Mouse (Mus musculus) forebrain, embryonic 10.5 days (tissue): ENCODE measurements at regions not wholly inside any gene's neighbourhood (a gene's known extent, or its start where the extent isn't known, plus 50 kb on each side); places are given as distances from the start of the nearest gene placed in this dataset.

Source experiments
- DNase-seq: peaks from one replicate; pipeline ENCODE4 v3.0.0-alpha.2; 2017; ENCODE audit warnings: low spot score; ENCODE audit errors: extremely low spot score
- H3K27ac ChIP-seq: fragments of 300-500 bp; sonication (generic); 2 replicates; pipeline ENCODE4 v1.5.1; 2016; ENCODE audit warnings: mild to moderate bottlenecking
- H3K27me3 ChIP-seq: fragments of 300-500 bp; sonication (generic); 2 replicates; pipeline ENCODE4 v1.6.1; 2016; ENCODE audit warnings: mild to moderate bottlenecking; ENCODE audit not compliant: poor library complexity, severe bottlenecking
- H3K36me3 ChIP-seq: fragments of 300-500 bp; sonication (generic); replicated peaks from 2 replicates; pipeline ENCODE4 v1.6.1; 2016; ENCODE audit warnings: mild to moderate bottlenecking, moderate library complexity
- H3K4me1 ChIP-seq: fragments of 300-500 bp; sonication (generic); 2 replicates; pipeline ENCODE4 v1.6.1; 2016
- H3K4me3 ChIP-seq: fragments of 300-500 bp; sonication (generic); 2 replicates; pipeline ENCODE4 v1.5.1; 2016; ENCODE audit warnings: mild to moderate bottlenecking, moderate library complexity
- H3K9me3 ChIP-seq: fragments of 300-500 bp; sonication (generic); 2 replicates; pipeline ENCODE4 v1.6.1; 2016; ENCODE audit warnings: mild to moderate bottlenecking, moderate library complexity
- WGBS: fragments of 180-500 bp; shearing (Covaris S2); methylation state at CpG from one replicate; pipeline ENCODE4 v1.1.7; 2016; 5-methylcytosine and 5-hydroxymethylcytosine counted together

DNA sequence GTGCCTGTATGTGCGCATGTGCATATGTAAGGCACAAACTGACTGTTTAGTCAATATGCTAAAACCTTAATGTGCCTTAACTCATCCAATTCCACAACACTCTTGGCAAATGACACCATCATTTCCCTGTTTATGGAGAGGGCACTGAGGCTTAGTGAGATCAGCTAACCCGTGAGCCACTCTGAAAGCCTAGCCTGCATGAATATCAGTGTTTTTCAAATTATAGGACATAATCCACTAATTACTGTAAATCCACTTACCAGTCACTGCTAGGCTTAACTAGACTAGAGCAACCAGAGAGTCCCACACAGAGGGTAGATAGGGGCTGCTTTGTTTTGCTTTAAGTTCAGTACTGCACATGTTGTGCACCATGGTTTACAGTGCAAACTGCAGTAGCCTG lies 127.5 kb upstream of the Ankrd55 start:
- 71% methylated on average over 2 of the region's 2 CpGs for WGBS
- H3K4me3 ChIP-seq, result no peak overlapping the region
- H3K9me3 ChIP-seq, result no peaks in the 10 kb centered on the region
- no peak for DNase-seq
- no peaks in the 10 kb centered on the region for H3K36me3 ChIP-seq
- peaks cover 6% of the 10 kb centered on the region; the same call in 1 of the 2 replicates for H3K27me3 ChIP-seq
- H3K4me1 ChIP-seq, result peaks cover 31% of the 10 kb centered on the region
- H3K27ac ChIP-seq, result no peak overlapping the region

DNA sequence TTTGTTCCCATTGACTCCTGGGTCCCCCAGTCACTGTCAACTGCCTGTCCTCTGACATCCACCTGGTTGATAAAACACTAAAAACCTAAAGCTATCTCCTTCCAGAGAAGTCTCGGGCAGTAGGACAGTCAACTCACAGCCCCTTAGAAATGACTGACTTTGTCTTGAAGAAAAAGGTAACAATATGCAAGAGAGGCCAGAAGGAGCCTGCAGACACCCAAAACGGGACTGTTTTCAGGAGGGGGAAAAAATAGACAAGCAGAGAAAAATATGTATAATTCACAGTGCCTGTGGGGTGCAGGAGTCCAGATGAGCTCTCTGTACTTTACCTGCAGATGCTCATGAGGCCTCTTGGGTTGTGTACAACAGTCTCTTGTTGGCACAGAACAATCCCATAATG lies 126.4 kb upstream of the Ankrd55 start:
- WGBS, result 87% methylated on average over 2 of the region's 2 CpGs
- H3K4me3 ChIP-seq, result no peak overlapping the region
- DNase-seq, result no peak

DNA sequence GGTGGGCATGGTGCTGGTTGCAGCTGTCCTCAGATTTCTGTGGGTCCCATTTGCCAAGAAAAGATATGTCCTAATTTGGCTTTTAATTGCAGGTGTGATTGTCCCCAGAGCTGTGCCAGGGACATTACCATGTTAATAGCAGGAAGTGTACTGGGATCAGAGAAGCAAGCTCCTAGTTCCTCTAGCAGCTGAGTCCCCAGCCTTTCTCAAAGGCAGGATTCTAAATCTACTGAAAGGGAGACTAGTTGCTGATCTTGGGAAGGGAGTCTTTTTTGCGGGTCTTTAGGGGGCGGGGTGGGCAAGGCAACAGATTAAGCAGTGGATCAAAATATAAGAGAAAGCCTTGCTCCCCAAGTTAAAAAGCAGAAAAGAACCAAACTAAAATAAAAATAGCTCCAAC lies 122.3 kb upstream of the Ankrd55 start:
- H3K36me3 ChIP-seq, result no peaks in the 10 kb centered on the region
- peaks cover 7% of the 10 kb centered on the region; the same call in 1 of the 2 replicates for H3K27me3 ChIP-seq
- WGBS, result 46% methylated on average over 2 of the region's 2 CpGs
- no peak for DNase-seq
- H3K4me3 ChIP-seq, result no peak overlapping the region
- peak overlapping the region; percentile 56; the same call in 1 of the 2 replicates for H3K27ac ChIP-seq
- peaks cover 38% of the 10 kb centered on the region for H3K4me1 ChIP-seq
- H3K9me3 ChIP-seq, result no peaks in the 10 kb centered on the region

More for the DNA sequence above, 126.4 kb upstream of the Ankrd55 start:
- peaks cover 42% of the 10 kb centered on the region for H3K4me1 ChIP-seq
- no peak overlapping the region for H3K27ac ChIP-seq
- no peaks in the 10 kb centered on the region for H3K36me3 ChIP-seq
- no peaks in the 10 kb centered on the region for H3K9me3 ChIP-seq
- H3K27me3 ChIP-seq, result peaks cover 7% of the 10 kb centered on the region; the same call in 1 of the 2 replicates

DNA sequence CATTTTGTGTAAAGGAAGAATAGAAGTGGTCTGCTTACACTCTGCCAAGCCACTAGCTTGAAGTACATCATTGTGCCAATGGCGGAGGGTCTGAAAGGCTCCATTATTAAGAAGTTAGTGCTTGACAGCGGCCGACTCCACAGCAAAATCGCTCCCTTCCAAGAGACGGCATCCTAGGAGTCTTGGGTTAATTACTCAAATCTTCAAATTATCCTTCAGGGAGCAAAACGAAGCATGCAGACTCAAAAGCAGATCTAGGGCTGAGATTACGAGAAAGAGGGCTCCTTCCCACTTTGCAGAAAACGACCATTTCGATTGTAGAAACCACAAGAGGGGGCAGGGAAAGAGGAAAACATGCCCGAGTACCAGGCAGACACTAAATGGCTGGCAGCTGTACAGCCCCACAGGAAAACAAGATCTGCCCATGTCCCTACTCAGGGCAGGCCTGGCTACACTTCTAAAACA lies 121.9 kb upstream of the Ankrd55 start:
- H3K36me3 ChIP-seq, result no peaks in the 10 kb centered on the region
- 27% methylated on average over 10 of the region's 10 CpGs for WGBS
- peaks cover 7% of the 10 kb centered on the region; the same call in 1 of the 2 replicates for H3K27me3 ChIP-seq
- no peak for DNase-seq
- no peak overlapping the region for H3K4me3 ChIP-seq
- H3K9me3 ChIP-seq, result no peaks in the 10 kb centered on the region
- H3K4me1 ChIP-seq, result peaks cover 38% of the 10 kb centered on the region
- H3K27ac ChIP-seq, result peak overlapping the region; percentile 56; the same call in 1 of the 2 replicates

DNA sequence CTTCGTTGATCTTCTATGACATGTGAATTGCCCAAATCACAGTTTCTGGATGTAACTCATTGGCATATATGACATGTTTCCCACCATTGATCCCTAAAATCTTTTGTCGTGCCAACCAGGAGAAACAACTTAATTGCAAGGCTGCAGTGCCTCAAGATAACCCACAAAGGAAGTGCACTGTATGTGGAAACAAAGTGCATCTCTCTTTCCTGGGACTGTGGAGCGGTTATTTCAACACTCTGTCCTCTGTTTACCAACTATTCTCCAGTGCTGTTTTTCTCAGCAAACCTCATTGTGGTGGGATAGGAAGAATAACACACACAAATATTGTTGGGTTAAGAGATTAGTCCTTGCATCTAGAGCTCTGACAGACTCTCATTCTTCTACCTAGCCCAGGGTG lies 119.8 kb upstream of the Ankrd55 start:
- Histone ChIP-seq H3K27ac (no peak overlapping the region), H3K9me3 (no peaks in the 10 kb centered on the region), H3K27me3 (peaks cover 7% of the 10 kb centered on the region; the same call in 1 of the 2 replicates), H3K36me3 (no peaks in the 10 kb centered on the region), H3K4me1 (peaks cover 32% of the 10 kb centered on the region), H3K4me3 (no peak overlapping the region)
- WGBS, result 89% methylated on average over 3 of the region's 3 CpGs
- DNase-seq, result no peak

DNA sequence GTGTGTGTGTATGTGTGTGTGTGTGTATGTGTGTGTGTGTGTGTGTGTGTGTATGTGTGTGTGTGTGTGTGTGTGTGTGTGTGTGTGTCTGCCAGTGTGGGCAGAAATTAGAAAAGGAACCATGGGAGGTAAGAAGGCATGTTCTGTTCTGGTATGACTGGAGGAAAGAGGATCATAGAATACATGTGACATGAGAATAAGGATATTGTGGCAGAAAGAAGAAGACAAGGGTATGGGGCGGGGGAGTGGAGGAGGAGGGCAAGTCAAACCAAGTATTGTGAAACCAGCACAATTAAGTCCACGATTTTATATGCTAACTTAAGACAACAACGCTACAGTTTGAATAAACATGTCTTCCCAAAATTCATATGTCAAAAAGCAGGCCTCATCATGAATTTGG lies 117.4 kb upstream of the Ankrd55 start:
- Histone ChIP-seq H3K4me1 (peaks cover 13% of the 10 kb centered on the region), H3K4me3 (no peak overlapping the region), H3K9me3 (no peaks in the 10 kb centered on the region), H3K27me3 (no peaks in the 10 kb centered on the region), H3K36me3 (no peaks in the 10 kb centered on the region), H3K27ac (no peak overlapping the region)
- 91% methylated on average over 3 of the region's 3 CpGs for WGBS
- DNase-seq, result no peak

- WGBS, result 89% methylated on average over 11 of the region's 11 CpGs
- DNase-seq, result no peak
- H3K27ac ChIP-seq, result no peak overlapping the region
- no peak overlapping the region for H3K4me3 ChIP-seq
- no peaks in the 10 kb centered on the region for H3K36me3 ChIP-seq
- peaks cover under 1% of the 10 kb centered on the region; the same call in 1 of the 2 replicates for H3K4me1 ChIP-seq
- H3K27me3 ChIP-seq, result no peaks in the 10 kb centered on the region
- no peaks in the 10 kb centered on the region for H3K9me3 ChIP-seq
Measured at GRCm38 (mm10) chr13:112171940-112172715, 116.1 kb upstream of the Ankrd55 start.

GRCm38 (mm10) chr13:112173973-112174372 lies 114.3 kb upstream of the Ankrd55 start:
- H3K4me3 ChIP-seq, result no peak overlapping the region
- no peaks in the 10 kb centered on the region for H3K4me1 ChIP-seq
- 89% methylated on average over 8 of the region's 8 CpGs for WGBS
- no peaks in the 10 kb centered on the region for H3K36me3 ChIP-seq
- no peak overlapping the region for H3K27ac ChIP-seq
- no peaks in the 10 kb centered on the region for H3K27me3 ChIP-seq
- DNase-seq, result no peak
- no peaks in the 10 kb centered on the region for H3K9me3 ChIP-seq

DNA sequence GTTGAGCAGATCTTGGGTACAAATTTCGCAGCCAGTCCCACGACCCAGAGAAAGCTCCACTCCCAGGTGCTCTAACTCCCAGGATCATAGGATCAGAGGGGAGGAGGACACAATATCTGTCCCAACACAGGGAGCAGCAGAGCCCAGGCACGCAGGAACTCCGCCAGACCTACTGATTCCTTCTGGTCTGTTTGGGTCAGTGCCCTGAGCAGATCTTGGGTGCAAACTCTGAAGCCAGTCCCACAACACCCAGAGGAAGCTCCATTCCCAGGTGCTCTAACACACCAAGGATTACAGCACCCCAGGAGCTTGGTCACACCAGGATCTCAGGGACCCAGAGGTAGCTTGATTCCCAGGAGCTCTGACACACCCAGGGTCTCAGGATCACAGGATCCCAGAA lies 110.2 kb upstream of the Ankrd55 start:
- Histone ChIP-seq H3K9me3 (no peaks in the 10 kb centered on the region), H3K27ac (no peak overlapping the region), H3K36me3 (no peaks in the 10 kb centered on the region), H3K27me3 (no peaks in the 10 kb centered on the region), H3K4me1 (no peaks in the 10 kb centered on the region), H3K4me3 (no peak overlapping the region)
- 88% methylated on average over 4 of the region's 4 CpGs for WGBS
- DNase-seq, result no peak

GRCm38 (mm10) chr13:112183996-112184395 lies 104.3 kb upstream of the Ankrd55 start:
- 96% methylated on average over 10 of the region's 10 CpGs for WGBS
- Histone ChIP-seq H3K9me3 (peaks cover 4% of the 10 kb centered on the region; the same call in 1 of the 2 replicates), H3K4me1 (peaks cover 12% of the 10 kb centered on the region), H3K27ac (no peak overlapping the region), H3K36me3 (no peaks in the 10 kb centered on the region), H3K4me3 (no peak overlapping the region), H3K27me3 (no peaks in the 10 kb centered on the region)
- no peak for DNase-seq

- peaks cover 4% of the 10 kb centered on the region; the same call in 1 of the 2 replicates for H3K9me3 ChIP-seq
- peak overlapping the region; percentile 32; the same call in 1 of the 2 replicates for H3K27ac ChIP-seq
- H3K27me3 ChIP-seq, result no peaks in the 10 kb centered on the region
- peaks cover 12% of the 10 kb centered on the region for H3K4me1 ChIP-seq
- DNase-seq, result peak; percentile 17
- no peaks in the 10 kb centered on the region for H3K36me3 ChIP-seq
- 54% methylated on average over 12 of the region's 12 CpGs for WGBS
- H3K4me3 ChIP-seq, result no peak overlapping the region
Measured at GRCm38 (mm10) chr13:112185116-112185515, 103.1 kb upstream of the Ankrd55 start.

GRCm38 (mm10) chr13:112187226-112187625 lies 101.0 kb upstream of the Ankrd55 start:
- 79% methylated on average over 3 of the region's 3 CpGs for WGBS

DNA sequence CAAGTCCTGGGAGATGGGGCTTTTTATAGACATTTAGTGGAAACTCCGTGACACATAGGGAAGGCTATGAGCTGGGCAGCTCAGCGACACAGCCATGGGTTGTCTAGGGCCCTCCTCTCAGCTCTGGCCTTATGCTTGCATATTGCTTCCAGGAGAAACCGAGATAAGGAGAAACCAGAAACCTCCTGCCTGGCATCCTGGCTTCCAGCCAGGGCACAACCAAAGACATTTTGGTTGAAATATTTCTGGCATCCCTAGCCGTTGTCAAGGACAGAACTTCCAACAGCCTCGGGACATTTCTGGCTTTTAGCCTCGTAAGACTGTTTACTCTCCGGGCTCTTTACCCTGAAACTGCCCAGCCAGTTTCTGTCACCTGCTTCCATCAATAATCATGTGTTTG lies 99.9 kb upstream of the Ankrd55 start:
- Histone ChIP-seq H3K36me3 (no peaks in the 10 kb centered on the region), H3K27ac (no peak overlapping the region), H3K4me3 (no peak overlapping the region), H3K27me3 (no peaks in the 10 kb centered on the region), H3K9me3 (peaks cover 4% of the 10 kb centered on the region; the same call in 1 of the 2 replicates), H3K4me1 (peaks cover 21% of the 10 kb centered on the region)
- DNase-seq, result no peak
- WGBS, result 85% methylated on average over 7 of the region's 7 CpGs

More at GRCm38 (mm10) chr13:112187226-112187625, 101.0 kb upstream of the Ankrd55 start:
- Histone ChIP-seq H3K27ac (no peak overlapping the region), H3K4me1 (peaks cover 14% of the 10 kb centered on the region), H3K4me3 (no peak overlapping the region), H3K9me3 (peaks cover 4% of the 10 kb centered on the region; the same call in 1 of the 2 replicates), H3K36me3 (no peaks in the 10 kb centered on the region), H3K27me3 (no peaks in the 10 kb centered on the region)
- DNase-seq, result no peak
